Mouse (Mus musculus) intestine, postnatal 0 days (tissue): ENCODE measurements around the gene En2. TPM values are rescaled to one million over a fixed set of nuclear protein-coding genes. Genes with fewer than 3 reads are reported as not detected.

Source experiments
- ATAC-seq: fragments of 200-750 bp; cut with Nextera tagmentation; 2 replicates; pipeline ENCODE4 v1.8.0; 2017; ENCODE audit warnings: mild to moderate bottlenecking, moderate TSS enrichment, moderate library complexity
- H3K27ac ChIP-seq: fragments of 300-500 bp; sonication (generic); 2 replicates; pipeline ENCODE4 v1.5.1; 2014; ENCODE audit warnings: mild to moderate bottlenecking, low read depth, low read length, moderate library complexity
- H3K27me3 ChIP-seq: fragments of 300-500 bp; sonication (generic); replicated peaks from 2 replicates; pipeline ENCODE4 v1.6.1; 2014; ENCODE audit warnings: low read length, mixed read lengths; ENCODE audit not compliant: control insufficient read depth, insufficient read depth
- H3K36me3 ChIP-seq: fragments of 300-500 bp; sonication (generic); 2 replicates; pipeline ENCODE4 v1.6.1; 2014; ENCODE audit warnings: mild to moderate bottlenecking, moderate library complexity; ENCODE audit not compliant: control insufficient read depth, insufficient read depth
- H3K4me1 ChIP-seq: fragments of 300-500 bp; sonication (generic); replicated peaks from 2 replicates; pipeline ENCODE4 v1.6.1; 2014; ENCODE audit warnings: antibody characterized with exemption, low read length, mixed read lengths; ENCODE audit not compliant: control insufficient read depth, insufficient read depth
- H3K4me2 ChIP-seq: fragments of 300-500 bp; sonication (generic); replicated peaks from 2 replicates; pipeline ENCODE4 v1.6.1; 2014; ENCODE audit warnings: low read depth, mild to moderate bottlenecking, moderate library complexity
- H3K4me3 ChIP-seq: fragments of 300-500 bp; sonication (generic); 2 replicates; pipeline ENCODE4 v1.5.1; 2014; ENCODE audit warnings: low read depth, low read length
- H3K9ac ChIP-seq: fragments of 300-500 bp; sonication (generic); 2 replicates; pipeline ENCODE4 v1.6.1; 2014; ENCODE audit warnings: mild to moderate bottlenecking, low read depth, low read length
- H3K9me3 ChIP-seq: fragments of 300-500 bp; sonication (generic); 2 replicates; pipeline ENCODE4 v1.6.1; 2016; ENCODE audit warnings: mixed run types; ENCODE audit not compliant: control insufficient read depth
- CTCF ChIP-seq: sonication (generic); IDR thresholded peaks from 2 replicates; pipeline ENCODE4 v1.5.1; 2016; ENCODE audit warnings: low read depth, mild to moderate bottlenecking, control low read depth, antibody characterized with exemption, moderate library complexity
- WGBS: fragments of 180-500 bp; shearing (Covaris S2); extraction: QIAGEN DNeasy Blood & Tissue Kit; methylation state at CpG from one replicate; pipeline ENCODE4 v1.1.7; 2014; 5-methylcytosine and 5-hydroxymethylcytosine counted together
- polyA plus RNA-seq: library from polyadenylated mRNA; unstranded; fragments of >200 nt; fragmentation: Nextera tagmentation; extraction: Ambion mirVana; gene quantifications from 2 replicates; pipeline ENCODE4 v1.2.1, GENCODE M21; 2015

The En2 gene
- polyA plus RNA-seq, 1 experiment from 2014 or later = not detected

DNA sequence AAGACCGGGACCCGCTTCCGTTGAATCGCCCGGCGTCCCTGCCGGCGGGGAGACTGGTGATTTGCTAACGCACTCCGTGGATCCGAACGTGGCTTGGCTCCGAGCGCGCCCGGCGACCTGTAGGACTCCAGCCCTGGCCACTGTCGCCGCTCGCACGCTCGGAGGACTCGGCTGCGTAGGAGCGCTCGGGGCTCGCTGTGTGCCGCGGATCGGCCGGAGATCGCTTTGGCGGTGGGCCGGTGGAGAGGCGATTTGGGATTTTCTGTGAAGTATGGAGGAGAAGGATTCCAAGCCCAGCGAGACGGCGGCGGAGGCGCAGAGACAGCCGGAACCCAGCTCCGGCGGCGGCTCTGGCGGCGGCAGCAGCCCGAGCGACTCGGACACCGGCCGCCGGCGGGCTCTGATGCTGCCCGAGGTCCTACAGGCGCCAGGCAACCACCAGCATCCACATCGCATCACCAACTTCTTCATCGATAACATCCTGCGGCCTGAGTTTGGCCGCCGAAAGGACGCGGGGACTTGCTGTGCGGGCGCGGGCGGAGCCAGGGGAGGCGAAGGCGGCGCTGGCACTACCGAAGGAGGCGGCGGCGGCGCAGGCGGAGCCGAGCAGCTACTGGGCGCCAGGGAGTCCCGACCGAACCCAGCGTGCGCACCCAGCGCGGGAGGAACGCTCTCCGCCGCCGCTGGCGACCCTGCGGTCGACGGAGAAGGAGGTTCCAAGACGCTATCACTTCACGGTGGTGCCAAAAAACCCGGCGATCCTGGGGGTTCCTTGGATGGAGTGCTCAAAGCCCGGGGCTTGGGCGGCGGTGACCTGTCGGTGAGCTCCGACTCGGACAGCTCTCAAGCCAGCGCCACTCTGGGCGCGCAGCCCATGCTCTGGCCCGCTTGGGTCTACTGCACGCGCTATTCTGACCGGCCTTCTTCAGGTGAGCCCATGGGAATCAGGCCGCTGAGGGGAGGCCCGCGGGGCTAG lies 1.1 kb downstream of the En2 start:
- peak overlapping the region; percentile 95 for H3K4me2 ChIP-seq
- peaks cover 91% of the 10 kb centered on the region for H3K27me3 ChIP-seq
- no peaks in the 10 kb centered on the region for H3K9me3 ChIP-seq
- under 1% methylated on average over 105 of the region's 111 CpGs for WGBS
- ATAC-seq = no peak
- H3K4me1 ChIP-seq = no peaks in the 10 kb centered on the region; the same call in 1 of the 2 replicates
- no peak overlapping the region for H3K27ac ChIP-seq
- H3K36me3 ChIP-seq = no peaks in the 10 kb centered on the region
- peak overlapping the region; percentile 47 for H3K4me3 ChIP-seq
- H3K9ac ChIP-seq = no peak overlapping the region
- TF ChIP-seq CTCF = no peak

DNA sequence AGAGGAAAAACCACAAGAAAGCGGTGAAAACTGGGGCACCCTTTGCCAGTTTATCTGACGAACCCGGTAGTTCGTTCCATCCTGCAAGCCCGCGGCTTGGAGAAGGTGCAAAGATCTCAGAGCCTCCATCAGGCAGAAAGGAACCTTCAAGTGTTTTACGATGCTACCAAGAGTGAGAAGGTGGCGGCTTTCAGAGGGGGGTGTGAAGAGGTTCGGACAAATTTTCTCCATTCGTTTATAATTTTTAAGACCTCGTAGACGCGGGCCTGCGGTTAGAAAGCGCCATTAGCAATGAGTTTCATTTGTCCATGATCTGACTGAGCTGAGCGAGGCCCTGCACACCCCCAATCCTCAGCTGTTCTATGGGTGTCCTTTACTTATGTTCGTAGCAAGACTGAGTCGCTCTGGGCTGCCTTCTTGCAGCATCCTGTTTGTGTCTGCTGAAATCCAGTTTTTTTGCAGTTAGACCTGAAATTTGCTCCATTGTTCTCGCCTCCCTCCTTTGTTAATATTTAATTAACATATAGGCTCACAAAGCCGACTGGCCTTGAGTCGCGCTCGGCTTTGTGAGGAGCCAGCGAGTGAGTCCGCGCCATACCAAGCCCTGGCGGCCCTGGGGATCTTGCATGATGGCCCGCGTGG lies 2.2 kb downstream of the En2 start:
- ATAC-seq = no peak
- Histone ChIP-seq H3K4me1 (no peaks in the 10 kb centered on the region; the same call in 1 of the 2 replicates), H3K27me3 (peaks cover 92% of the 10 kb centered on the region), H3K9me3 (no peaks in the 10 kb centered on the region), H3K9ac (no peak overlapping the region), H3K27ac (no peak overlapping the region), H3K4me3 (peak overlapping the region; percentile 35), H3K36me3 (no peaks in the 10 kb centered on the region), H3K4me2 (peak overlapping the region; percentile 52)
- TF ChIP-seq CTCF = no peak
- whole genome bisulfite sequencing = 3% methylated on average over 29 of the region's 29 CpGs

DNA sequence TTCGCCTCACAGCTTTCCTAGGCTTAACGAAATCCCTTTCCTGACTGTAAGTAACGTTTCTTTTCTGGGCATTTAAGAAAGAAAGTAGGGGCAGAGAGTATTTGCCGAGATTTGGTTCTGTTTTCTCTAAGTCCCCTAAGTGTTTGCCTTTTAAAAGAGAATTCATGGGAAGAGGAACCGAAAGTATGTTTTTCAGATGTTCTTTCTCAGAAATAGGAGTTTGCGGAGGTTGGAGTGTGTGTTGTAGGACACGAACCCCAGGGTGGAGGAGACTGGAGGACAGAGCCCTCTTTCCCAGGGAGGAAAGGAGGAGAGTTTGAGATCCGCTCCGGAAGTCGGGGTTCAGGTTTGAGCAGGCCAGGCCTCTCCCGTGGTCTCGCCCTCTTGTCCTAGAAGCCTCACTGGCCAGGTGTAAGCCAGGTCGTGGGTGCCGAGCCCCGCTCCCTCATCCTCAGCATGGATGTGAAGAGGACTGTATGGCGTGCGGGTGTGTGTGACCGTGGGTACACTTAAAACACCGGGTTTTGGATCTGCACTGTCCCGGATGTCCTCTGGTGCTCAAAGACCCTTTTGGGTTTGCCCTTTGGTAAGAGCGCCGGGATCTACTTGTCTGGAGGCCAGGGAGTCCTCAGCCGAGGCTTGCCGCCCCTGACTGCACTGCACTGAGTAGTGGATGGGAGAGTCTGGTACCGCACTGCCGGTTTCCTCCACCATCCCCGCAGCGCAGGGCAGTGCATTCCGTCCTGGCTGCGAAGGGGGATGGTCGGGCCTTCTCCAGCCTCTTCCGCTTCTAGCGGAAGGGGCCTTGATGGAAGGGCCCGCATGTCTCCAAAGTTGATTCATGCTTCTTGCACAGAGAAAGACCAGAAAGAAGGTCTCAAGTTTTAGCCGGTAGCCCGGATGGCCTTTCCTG lies 3.0 kb downstream of the En2 start:
- Histone ChIP-seq H3K27ac (no peak overlapping the region), H3K9ac (no peak overlapping the region), H3K9me3 (no peaks in the 10 kb centered on the region), H3K36me3 (no peaks in the 10 kb centered on the region), H3K4me1 (no peaks in the 10 kb centered on the region; the same call in 1 of the 2 replicates), H3K4me2 (peak overlapping the region; percentile 52), H3K4me3 (peak overlapping the region; percentile 35), H3K27me3 (peaks cover 96% of the 10 kb centered on the region)
- TF ChIP-seq CTCF = no peak
- ATAC-seq = no peak
- 1% methylated on average over 36 of the region's 36 CpGs for WGBS

DNA sequence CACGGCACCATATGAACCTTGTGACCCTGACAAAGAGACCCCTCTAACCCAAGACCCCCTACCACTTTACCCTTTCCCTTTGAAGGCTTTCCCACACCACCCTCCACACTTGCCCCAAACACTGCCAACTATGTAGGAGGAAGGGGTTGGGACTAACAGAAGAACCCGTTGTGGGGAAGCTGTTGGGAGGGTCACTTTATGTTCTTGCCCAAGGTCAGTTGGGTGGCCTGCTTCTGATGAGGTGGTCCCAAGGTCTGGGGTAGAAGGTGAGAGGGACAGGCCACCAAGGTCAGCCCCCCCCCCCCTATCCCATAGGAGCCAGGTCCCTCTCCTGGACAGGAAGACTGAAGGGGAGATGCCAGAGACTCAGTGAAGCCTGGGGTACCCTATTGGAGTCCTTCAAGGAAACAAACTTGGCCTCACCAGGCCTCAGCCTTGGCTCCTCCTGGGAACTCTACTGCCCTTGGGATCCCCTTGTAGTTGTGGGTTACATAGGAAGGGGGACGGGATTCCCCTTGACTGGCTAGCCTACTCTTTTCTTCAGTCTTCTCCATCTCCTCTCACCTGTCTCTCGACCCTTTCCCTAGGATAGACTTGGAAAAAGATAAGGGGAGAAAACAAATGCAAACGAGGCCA lies 3.8 kb downstream of the En2 start:
- H3K36me3 ChIP-seq = no peaks in the 10 kb centered on the region
- TF ChIP-seq CTCF = no peak
- H3K4me3 ChIP-seq = no peak overlapping the region; the same call in 1 of the 2 replicates
- peaks cover 96% of the 10 kb centered on the region for H3K27me3 ChIP-seq
- H3K27ac ChIP-seq = no peak overlapping the region
- H3K4me2 ChIP-seq = no peak overlapping the region
- 12% methylated on average over 5 of the region's 5 CpGs for WGBS
- H3K9ac ChIP-seq = no peak overlapping the region
- no peak for ATAC-seq
- H3K4me1 ChIP-seq = no peaks in the 10 kb centered on the region; the same call in 1 of the 2 replicates
- no peaks in the 10 kb centered on the region for H3K9me3 ChIP-seq

DNA sequence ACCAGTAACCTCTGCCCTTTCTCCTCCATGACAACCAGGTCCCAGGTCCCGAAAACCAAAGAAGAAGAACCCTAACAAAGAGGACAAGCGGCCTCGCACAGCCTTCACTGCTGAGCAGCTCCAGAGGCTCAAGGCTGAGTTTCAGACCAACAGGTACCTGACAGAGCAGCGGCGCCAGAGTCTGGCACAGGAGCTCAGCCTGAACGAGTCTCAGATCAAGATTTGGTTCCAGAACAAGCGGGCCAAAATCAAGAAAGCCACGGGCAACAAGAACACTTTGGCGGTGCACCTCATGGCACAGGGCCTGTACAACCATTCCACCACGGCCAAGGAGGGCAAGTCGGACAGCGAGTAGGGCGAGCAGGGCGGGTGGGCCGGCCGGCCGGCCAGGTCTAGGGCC lies 4.6 kb downstream of the En2 start:
- H3K27ac ChIP-seq = no peak overlapping the region
- peaks cover 97% of the 10 kb centered on the region for H3K27me3 ChIP-seq
- H3K9ac ChIP-seq = no peak overlapping the region
- no peaks in the 10 kb centered on the region for H3K9me3 ChIP-seq
- TF ChIP-seq CTCF = no peak
- 6% methylated on average over 17 of the region's 17 CpGs for WGBS
- 0 out of 2 replicates have a peak overlapping the region, but pooled peaks have one; percentile 2 for H3K4me3 ChIP-seq
- ATAC-seq = no peak
- no peak overlapping the region for H3K4me2 ChIP-seq
- H3K4me1 ChIP-seq = no peaks in the 10 kb centered on the region; the same call in 1 of the 2 replicates
- no peaks in the 10 kb centered on the region for H3K36me3 ChIP-seq
